Mouse (Mus musculus) embryonic facial prominence, embryonic 15.5 days (tissue): ENCODE results near the gene 5430427O19Rik. TPM values are rescaled to one million over a fixed set of nuclear protein-coding genes. Genes with fewer than 3 reads are reported as not detected.

Experiments used
- ATAC-seq: fragments of 200-750 bp; cut with Nextera tagmentation; 2 replicates; pipeline ENCODE4 v1.8.0; 2017; ENCODE audit warnings: low read depth, moderate TSS enrichment; ENCODE audit not compliant: insufficient number of reproducible peaks, low FRiP score, low TSS enrichment
- H3K27ac ChIP-seq: fragments of 300-500 bp; sonication (generic); replicated peaks from 2 replicates; pipeline ENCODE4 v1.5.1; 2015; ENCODE audit warnings: mild to moderate bottlenecking, inconsistent platforms
- H3K27me3 ChIP-seq: fragments of 300-500 bp; sonication (generic); 2 replicates; pipeline ENCODE4 v1.6.1; 2015; ENCODE audit warnings: inconsistent platforms
- H3K36me3 ChIP-seq: fragments of 300-500 bp; sonication (generic); 2 replicates; pipeline ENCODE4 v1.6.1; 2015; ENCODE audit warnings: mild to moderate bottlenecking, inconsistent platforms
- H3K4me1 ChIP-seq: fragments of 300-500 bp; sonication (generic); 2 replicates; pipeline ENCODE4 v1.6.1; 2015; ENCODE audit warnings: inconsistent platforms
- H3K4me2 ChIP-seq: fragments of 300-500 bp; sonication (generic); replicated peaks from 2 replicates; pipeline ENCODE4 v1.6.1; 2015; ENCODE audit warnings: mild to moderate bottlenecking, inconsistent platforms
- H3K4me3 ChIP-seq: fragments of 300-500 bp; sonication (generic); replicated peaks from 2 replicates; pipeline ENCODE4 v1.5.1; 2015; ENCODE audit warnings: mild to moderate bottlenecking, inconsistent platforms
- H3K9ac ChIP-seq: fragments of 300-500 bp; sonication (generic); 2 replicates; pipeline ENCODE4 v1.6.1; 2015; ENCODE audit warnings: inconsistent platforms
- H3K9me3 ChIP-seq: fragments of 300-500 bp; sonication (generic); replicated peaks from 2 replicates; pipeline ENCODE4 v1.6.1; 2016; ENCODE audit warnings: inconsistent platforms
- WGBS: fragments of 180-500 bp; shearing (Covaris S2); methylation state at CpG from one replicate; pipeline ENCODE4 v1.1.7; 2015; 5-methylcytosine and 5-hydroxymethylcytosine counted together
- polyA plus RNA-seq: library from polyadenylated mRNA; unstranded; fragments of >200 nt; fragmentation: Nextera tagmentation; extraction: Ambion mirVana; gene quantifications from 2 replicates; pipeline ENCODE4 v1.2.1, GENCODE M21; 2015

5430427O19Rik gene
- polyA plus RNA-seq, 1 experiment from 2014 or later, result 0.09 TPM

DNA sequence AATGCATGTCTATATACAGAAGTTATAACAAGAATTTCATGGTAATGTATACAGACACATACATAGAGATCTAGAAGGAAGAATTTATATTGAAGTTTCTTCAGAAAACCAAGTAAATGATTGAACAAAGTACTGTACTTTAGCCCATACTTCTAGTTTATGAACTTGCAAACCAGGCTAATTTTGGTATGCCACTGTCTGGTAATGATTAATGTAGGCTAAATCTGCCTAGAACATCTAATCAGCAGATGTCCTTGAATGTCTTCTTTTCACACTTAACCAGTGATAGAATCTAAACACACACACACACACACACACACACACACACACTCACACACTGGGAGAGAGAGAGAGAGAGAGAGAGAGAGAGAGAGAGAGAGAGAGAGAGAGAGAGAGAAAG is 8.1 kb downstream of the 5430427O19Rik start:
- Histone ChIP-seq H3K9ac (no peak overlapping the region), H3K27me3 (no peaks in the 10 kb centered on the region), H3K36me3 (no peaks in the 10 kb centered on the region), H3K4me1 (no peaks in the 10 kb centered on the region), H3K4me3 (no peak overlapping the region), H3K9me3 (no peaks in the 10 kb centered on the region), H3K27ac (no peak overlapping the region), H3K4me2 (no peak overlapping the region)
- ATAC-seq, result no peak

GRCm38 (mm10) chrX:85879198-85879977 is 9.2 kb downstream of the 5430427O19Rik start:
- 60% methylated on average over 7 of the region's 7 CpGs for WGBS
- H3K9ac ChIP-seq, result no peak overlapping the region
- no peak for ATAC-seq
- no peaks in the 10 kb centered on the region for H3K4me1 ChIP-seq
- no peak overlapping the region for H3K27ac ChIP-seq
- no peaks in the 10 kb centered on the region for H3K9me3 ChIP-seq
- no peaks in the 10 kb centered on the region for H3K27me3 ChIP-seq
- H3K4me3 ChIP-seq, result no peak overlapping the region
- H3K4me2 ChIP-seq, result no peak overlapping the region
- H3K36me3 ChIP-seq, result no peaks in the 10 kb centered on the region

GRCm38 (mm10) chrX:85886651-85887050 is 16.5 kb downstream of the 5430427O19Rik start:
- ATAC-seq, result no peak
- 24% methylated on average over 5 of the region's 5 CpGs for WGBS
- H3K4me3 ChIP-seq, result no peak overlapping the region
- H3K9ac ChIP-seq, result no peak overlapping the region
- H3K27ac ChIP-seq, result no peak overlapping the region
- no peak overlapping the region for H3K4me2 ChIP-seq
- no peaks in the 10 kb centered on the region for H3K36me3 ChIP-seq
- H3K27me3 ChIP-seq, result no peaks in the 10 kb centered on the region
- no peaks in the 10 kb centered on the region for H3K9me3 ChIP-seq
- H3K4me1 ChIP-seq, result no peaks in the 10 kb centered on the region

- H3K36me3 ChIP-seq, result no peaks in the 10 kb centered on the region
- no peaks in the 10 kb centered on the region for H3K4me1 ChIP-seq
- no peak for ATAC-seq
- no peak overlapping the region for H3K27ac ChIP-seq
- 50% methylated on average over 1 of the region's 1 CpGs for WGBS
- H3K9ac ChIP-seq, result no peak overlapping the region
- H3K4me2 ChIP-seq, result no peak overlapping the region
- no peak overlapping the region for H3K4me3 ChIP-seq
- no peaks in the 10 kb centered on the region for H3K27me3 ChIP-seq
- H3K9me3 ChIP-seq, result no peaks in the 10 kb centered on the region
Observed at GRCm38 (mm10) chrX:85901195-85901594, 31.0 kb downstream of the 5430427O19Rik start.

DNA sequence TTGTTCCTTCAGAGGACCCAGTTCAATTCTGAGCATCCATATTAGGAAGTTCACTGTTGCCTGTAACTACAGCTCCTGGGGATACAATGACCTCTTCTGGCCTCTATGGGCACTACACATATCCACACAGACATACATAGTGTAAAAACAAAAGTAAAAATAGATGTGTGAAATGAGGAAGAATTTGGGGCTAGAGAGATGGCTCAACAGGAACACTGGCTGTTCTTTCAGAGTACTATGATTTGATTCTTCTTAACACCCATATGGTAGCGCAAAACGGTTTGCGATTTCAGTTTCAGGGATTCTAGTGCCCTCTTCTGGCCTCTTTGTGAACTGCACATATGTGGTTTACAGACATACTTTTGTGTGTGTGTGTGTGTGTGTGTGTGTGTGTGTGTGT is 48.9 kb downstream of the 5430427O19Rik start:
- no peak for ATAC-seq
- no peak overlapping the region for H3K9ac ChIP-seq
- no peak overlapping the region for H3K4me2 ChIP-seq
- H3K4me3 ChIP-seq, result no peak overlapping the region
- no peak overlapping the region for H3K27ac ChIP-seq
- H3K4me1 ChIP-seq, result no peaks in the 10 kb centered on the region
- 35% methylated on average over 3 of the region's 3 CpGs for WGBS
- no peaks in the 10 kb centered on the region for H3K27me3 ChIP-seq
- H3K36me3 ChIP-seq, result no peaks in the 10 kb centered on the region
- H3K9me3 ChIP-seq, result no peaks in the 10 kb centered on the region

DNA sequence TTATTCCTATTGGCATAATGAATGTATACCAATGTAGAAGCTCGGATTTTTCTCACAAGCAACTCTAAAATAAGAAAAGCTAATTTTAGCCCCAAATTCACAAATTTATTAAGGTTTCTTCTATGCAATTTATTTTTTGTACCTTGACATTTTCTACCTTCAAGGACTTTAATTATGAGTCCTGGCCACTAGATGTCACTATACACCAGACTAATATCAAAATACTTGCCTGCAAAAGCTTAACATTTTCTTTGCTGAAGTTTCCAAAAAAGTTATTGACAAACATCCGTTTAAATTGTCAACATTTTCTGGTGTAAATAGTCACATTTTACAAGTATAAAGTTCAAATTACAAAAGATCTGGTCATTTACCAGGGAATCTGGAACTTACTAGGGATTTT is 62.8 kb downstream of the 5430427O19Rik start:
- no peak overlapping the region for H3K4me2 ChIP-seq
- ATAC-seq, result no peak
- no peak overlapping the region for H3K9ac ChIP-seq
- H3K27me3 ChIP-seq, result no peaks in the 10 kb centered on the region
- H3K4me1 ChIP-seq, result no peaks in the 10 kb centered on the region
- no peaks in the 10 kb centered on the region for H3K9me3 ChIP-seq
- H3K36me3 ChIP-seq, result no peaks in the 10 kb centered on the region
- WGBS, result 6% methylated on average over 2 of the region's 2 CpGs
- no peak overlapping the region for H3K27ac ChIP-seq
- no peak overlapping the region for H3K4me3 ChIP-seq

Other genes with a start within 250 kb of the 5430427O19Rik start
- gene Gk, start 93.5 kb upstream of the 5430427O19Rik start, polyA plus RNA-seq, result 8.9 TPM in 2 replicates
- not detected in 2 replicates for gene Samt3, start 173.8 kb downstream of the 5430427O19Rik start, polyA plus RNA-seq